Mouse (Mus musculus): ENCODE data around the gene Csnk1g1. TPM values are rescaled to one million over a fixed set of nuclear protein-coding genes. Genes with fewer than 3 reads are reported as not detected.
A peak's percentile ranks its signal among the peaks of the same experiment; 100 is the strongest.

Gene Csnk1g1
- polyA plus RNA-seq, 1 experiment from 2014 or later: 22.3 TPM

DNA sequence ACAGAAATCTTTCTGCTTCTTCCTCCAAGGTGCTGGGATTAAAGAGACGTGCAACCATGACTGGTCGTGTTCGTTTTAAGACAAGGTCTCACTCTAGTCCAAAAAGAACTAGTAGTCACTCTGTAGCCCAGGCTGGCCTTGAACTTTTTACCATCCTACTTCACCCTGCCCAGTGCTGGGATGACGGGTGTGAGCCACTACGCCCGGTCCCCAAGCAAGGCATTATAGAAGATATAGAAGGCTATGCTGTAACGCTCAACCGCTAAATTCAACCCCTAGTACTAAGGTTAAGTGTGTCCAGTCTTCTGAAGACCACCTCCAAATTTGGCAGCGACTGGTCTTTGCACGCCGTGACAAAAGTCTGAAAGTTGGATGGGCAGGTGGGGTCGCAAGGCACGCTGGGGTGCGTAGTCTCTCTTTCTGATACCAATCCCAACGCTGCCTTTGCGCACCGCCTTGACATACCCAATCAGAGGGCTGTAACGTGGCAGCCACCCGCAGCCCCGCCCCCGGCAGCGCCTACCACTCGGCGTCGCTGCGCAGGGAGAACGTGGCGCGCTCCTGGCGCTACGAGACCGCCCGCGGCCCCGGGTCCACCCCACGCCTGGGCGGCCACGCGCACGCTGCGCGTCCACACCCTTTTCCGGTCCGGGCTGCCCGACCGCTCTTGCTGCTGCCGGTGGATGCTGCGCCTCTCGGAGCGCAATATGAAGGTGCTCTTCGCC lies 151.0 kb downstream of the Csnk1g1 start, which contains the start of gene Ppib:
Gene Ppib, plus strand, starts transcription at position 640 of the 725 bp plus-strand sequence.
- Histone ChIP-seq H3K36me3 (peaks cover 24% of the 10 kb centered on the region), H3K4me1 (replicated peaks) (peaks cover 26% of the 10 kb centered on the region), H3K4me2 (peak within 1 kb of the TSS; percentile 83), H3K9ac (peak within 1 kb of the TSS; percentile 93), H3K9me3 (no peaks in the 10 kb centered on the region), H3K27ac (replicated peaks) (peak within 1 kb of the TSS; percentile 89), H3K4me3 (peak within 1 kb of the TSS; percentile 69), H3K27me3 (no peaks in the 10 kb centered on the region)
- peak; percentile 98 for ATAC-seq (ENCODE audit: low read depth)
- WGBS: 1% methylated on average over 51 of the region's 51 CpGs

DNA sequence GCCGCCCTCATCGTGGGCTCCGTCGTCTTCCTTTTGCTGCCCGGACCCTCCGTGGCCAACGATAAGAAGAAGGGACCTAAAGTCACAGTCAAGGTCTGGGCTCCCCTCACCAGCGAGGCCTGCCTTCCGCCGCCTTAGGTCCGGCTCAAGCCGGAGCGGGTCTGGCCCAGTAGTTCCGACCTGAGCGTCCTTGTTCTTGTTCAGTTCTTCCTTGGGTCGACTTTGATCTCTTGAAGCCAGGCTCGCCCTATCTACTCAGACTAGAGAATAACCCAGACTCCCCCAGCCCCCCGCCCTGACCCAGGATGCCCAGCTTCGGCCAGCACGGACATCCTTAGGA lies 151.6 kb downstream of the Csnk1g1 start:
- peak; percentile 79 for ATAC-seq (ENCODE audit: low read depth)
- 0% methylated on average over 20 of the region's 20 CpGs for WGBS
- H3K27ac ChIP-seq (replicated peaks): peak overlapping the region; percentile 89

DNA sequence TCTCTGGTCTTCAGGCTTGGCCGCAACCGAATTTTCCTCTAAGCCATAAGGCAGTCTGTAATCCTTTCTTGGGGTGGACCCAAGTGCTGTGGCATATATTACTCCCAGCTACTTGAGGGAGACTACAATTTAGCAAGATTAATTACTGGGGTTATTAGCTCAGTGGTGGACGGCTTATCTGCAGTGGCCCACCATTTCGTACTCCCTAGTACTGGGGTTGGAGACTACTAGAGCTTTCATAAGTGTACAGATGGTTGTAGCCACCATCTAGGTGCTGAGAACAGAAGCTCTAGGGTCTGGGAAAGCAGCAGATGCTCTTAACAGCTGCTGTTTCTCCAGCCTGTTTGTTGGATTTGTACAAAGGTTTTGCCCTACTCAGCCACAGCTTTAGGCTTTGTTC lies 152.3 kb downstream of the Csnk1g1 start:
- Histone ChIP-seq H3K4me3 (peak overlapping the region; percentile 69), H3K27ac (replicated peaks) (peak overlapping the region; percentile 89), H3K27me3 (no peaks in the 10 kb centered on the region), H3K9ac (peak overlapping the region; percentile 93), H3K9me3 (no peaks in the 10 kb centered on the region), H3K4me1 (replicated peaks) (peaks cover 26% of the 10 kb centered on the region), H3K36me3 (peaks cover 35% of the 10 kb centered on the region), H3K4me2 (peak overlapping the region; percentile 83)
- ATAC-seq (ENCODE audit: low read depth): no peak
- WGBS: 31% methylated on average over 4 of the region's 4 CpGs

More for the DNA sequence above, 151.6 kb downstream of the Csnk1g1 start:
- peak overlapping the region; percentile 69 for H3K4me3 ChIP-seq
- H3K9ac ChIP-seq: peak overlapping the region; percentile 93
- H3K4me2 ChIP-seq: peak overlapping the region; percentile 83
- H3K36me3 ChIP-seq: peaks cover 28% of the 10 kb centered on the region
- no peaks in the 10 kb centered on the region for H3K9me3 ChIP-seq
- peaks cover 26% of the 10 kb centered on the region for H3K4me1 ChIP-seq (replicated peaks)
- no peaks in the 10 kb centered on the region for H3K27me3 ChIP-seq

DNA sequence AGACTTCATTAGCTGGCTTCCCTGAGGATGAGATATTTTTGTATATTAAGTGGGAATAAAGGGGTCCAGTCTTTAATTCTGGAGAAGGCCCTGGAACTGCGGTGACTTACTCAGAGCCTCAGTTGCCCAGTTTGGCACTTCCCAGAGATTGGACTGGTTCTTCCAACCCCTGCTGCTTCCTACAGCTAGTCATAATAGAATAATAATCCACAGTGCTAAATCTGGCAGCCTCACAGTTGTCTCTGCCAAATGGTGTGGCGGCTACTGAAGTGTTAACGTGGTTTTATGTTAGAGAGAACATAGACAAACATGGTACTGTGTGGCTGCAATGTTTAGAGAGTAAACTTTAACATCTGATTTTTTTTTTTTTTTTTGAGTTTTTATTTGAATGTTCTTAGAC lies 152.9 kb downstream of the Csnk1g1 start:
- no peak for ATAC-seq (ENCODE audit: low read depth)
- Histone ChIP-seq H3K4me3 (peak overlapping the region; percentile 69), H3K4me1 (replicated peaks) (peaks cover 26% of the 10 kb centered on the region), H3K9me3 (no peaks in the 10 kb centered on the region), H3K9ac (peak overlapping the region; percentile 93), H3K27me3 (0 out of 2 replicates have a peak, but pooled peaks cover 4% of the 10 kb centered on the region), H3K4me2 (peak overlapping the region; percentile 83), H3K36me3 (peaks cover 42% of the 10 kb centered on the region), H3K27ac (replicated peaks) (peak overlapping the region; percentile 89; the same call in 1 of the 2 replicates)
- whole genome bisulfite sequencing: 81% methylated on average over 3 of the region's 3 CpGs

DNA sequence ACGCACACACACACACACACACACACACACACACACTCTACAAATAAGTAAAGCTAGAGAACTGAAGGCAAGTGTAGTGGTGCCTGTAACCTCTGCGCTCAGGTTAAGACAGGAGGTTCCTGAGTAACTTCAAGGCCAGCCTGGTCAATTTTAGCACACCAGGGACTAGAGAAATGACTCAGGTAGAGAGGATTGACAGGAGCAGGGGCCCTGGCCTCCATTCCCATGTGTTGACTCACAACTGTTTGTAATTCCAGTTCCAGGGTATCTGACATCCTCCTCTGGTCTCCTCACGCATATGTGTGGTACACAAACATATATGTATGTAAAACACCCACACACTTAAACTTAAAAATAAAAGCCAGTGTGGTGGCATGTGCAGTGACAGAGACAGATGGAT lies 154.7 kb downstream of the Csnk1g1 start:
- H3K36me3 ChIP-seq: peaks cover 52% of the 10 kb centered on the region
- H3K9me3 ChIP-seq: no peaks in the 10 kb centered on the region
- H3K27me3 ChIP-seq: peaks cover 22% of the 10 kb centered on the region
- ATAC-seq (ENCODE audit: low read depth): no peak
- H3K4me1 ChIP-seq (replicated peaks): peaks cover 31% of the 10 kb centered on the region
- no peak overlapping the region for H3K4me2 ChIP-seq
- 88% methylated on average over 3 of the region's 3 CpGs for WGBS
- H3K4me3 ChIP-seq: no peak overlapping the region
- H3K27ac ChIP-seq (replicated peaks): no peak overlapping the region
- no peak overlapping the region for H3K9ac ChIP-seq

DNA sequence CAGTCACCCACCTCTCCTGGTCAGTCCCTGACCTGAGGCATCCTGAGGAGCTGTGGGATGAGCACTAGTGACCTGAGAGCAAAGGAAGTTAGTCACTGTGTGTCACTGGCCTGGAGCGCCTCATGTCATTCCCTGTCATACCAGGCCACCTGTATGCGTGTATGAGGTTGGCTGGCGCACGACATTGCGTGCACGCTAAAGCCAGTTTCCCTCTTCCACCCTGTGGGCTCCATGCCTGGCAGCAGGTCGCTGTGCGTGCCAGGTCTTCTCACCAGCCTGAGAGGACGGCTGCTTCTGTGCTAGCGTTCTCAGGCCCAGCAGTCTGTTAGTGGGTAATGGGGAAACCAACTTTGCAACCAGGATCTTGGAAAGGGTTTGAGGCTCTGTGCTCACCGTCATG lies 155.6 kb downstream of the Csnk1g1 start:
- ATAC-seq (ENCODE audit: low read depth): no peak
- peaks cover 52% of the 10 kb centered on the region for H3K36me3 ChIP-seq
- H3K4me2 ChIP-seq: no peak overlapping the region
- peaks cover 34% of the 10 kb centered on the region for H3K4me1 ChIP-seq (replicated peaks)
- no peak overlapping the region for H3K4me3 ChIP-seq
- WGBS: 97% methylated on average over 11 of the region's 11 CpGs
- no peak overlapping the region for H3K9ac ChIP-seq
- H3K27me3 ChIP-seq: peaks cover 31% of the 10 kb centered on the region
- H3K27ac ChIP-seq (replicated peaks): no peak overlapping the region
- no peaks in the 10 kb centered on the region for H3K9me3 ChIP-seq

DNA sequence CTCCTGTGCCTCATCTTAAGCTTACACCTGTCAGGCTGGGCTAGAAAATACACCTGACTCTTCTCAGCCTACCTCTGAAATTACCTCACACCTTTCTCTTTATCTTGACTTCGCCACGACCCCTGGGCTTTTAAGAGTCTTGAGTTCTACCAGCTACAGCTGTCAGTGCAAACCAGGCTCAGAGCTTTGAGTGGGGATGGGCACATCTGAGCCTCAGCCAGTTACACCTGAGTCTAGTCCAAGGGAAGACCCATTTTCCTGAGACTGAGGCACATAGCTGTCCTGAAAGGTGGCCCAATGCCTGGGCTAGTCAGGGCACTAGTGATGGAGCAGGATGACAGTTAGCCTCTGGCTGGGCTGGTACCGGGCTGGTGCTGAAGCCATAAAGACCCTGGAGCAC lies 158.1 kb downstream of the Csnk1g1 start:
- no peak for ATAC-seq (ENCODE audit: low read depth)

DNA sequence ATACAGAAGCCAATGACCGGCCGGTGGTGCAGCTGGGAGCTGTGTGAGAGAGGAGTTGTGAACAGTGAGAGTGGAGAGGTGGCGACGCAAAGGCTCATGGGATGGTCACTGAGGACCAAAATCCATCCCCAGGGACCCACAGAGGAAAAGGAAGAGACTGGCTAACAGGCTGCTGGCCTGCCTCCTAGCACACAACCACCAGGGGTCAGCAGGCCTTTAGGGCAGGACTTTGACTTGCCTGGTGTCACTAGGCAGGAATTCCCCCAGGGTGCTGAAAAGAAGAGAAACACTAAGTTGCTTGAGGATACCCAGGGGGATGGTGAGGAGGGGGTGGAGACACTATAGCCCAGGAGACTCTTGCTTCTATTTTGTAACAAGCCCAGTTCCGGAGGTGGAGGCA lies 158.8 kb downstream of the Csnk1g1 start:
- WGBS: 23% methylated on average over 5 of the region's 5 CpGs
- 0 out of 2 replicates have a peak, but pooled peaks have one; percentile 11 for ATAC-seq (ENCODE audit: low read depth)

More for the DNA sequence above, 158.1 kb downstream of the Csnk1g1 start:
- H3K27ac ChIP-seq (replicated peaks): no peak overlapping the region
- WGBS: 95% methylated on average over 3 of the region's 3 CpGs
- no peaks in the 10 kb centered on the region for H3K9me3 ChIP-seq
- no peak overlapping the region for H3K9ac ChIP-seq
- H3K36me3 ChIP-seq: peaks cover 52% of the 10 kb centered on the region
- no peak overlapping the region for H3K4me3 ChIP-seq
- H3K4me2 ChIP-seq: no peak overlapping the region
- peaks cover 47% of the 10 kb centered on the region for H3K27me3 ChIP-seq
- H3K4me1 ChIP-seq (replicated peaks): peaks cover 24% of the 10 kb centered on the region

DNA sequence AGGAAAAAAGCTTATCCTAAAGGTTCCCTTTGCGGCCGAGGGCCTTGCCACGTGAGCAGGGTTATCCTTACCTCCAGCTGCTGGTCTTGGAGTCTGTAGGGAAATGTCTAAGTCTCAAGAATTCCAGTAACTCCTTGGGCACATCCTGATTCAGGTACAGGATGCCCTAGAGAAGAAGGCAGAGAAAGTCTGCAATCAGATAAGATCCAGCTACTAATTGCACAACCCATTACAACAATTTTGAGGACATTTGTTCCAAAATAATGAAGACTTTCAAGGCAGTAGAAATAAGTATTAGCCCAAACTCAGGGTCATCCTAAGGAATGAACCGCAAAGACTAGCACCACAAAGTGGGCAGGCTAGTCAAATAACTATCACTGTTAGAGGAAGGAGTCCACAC lies 159.3 kb downstream of the Csnk1g1 start:
- Histone ChIP-seq H3K9me3 (no peaks in the 10 kb centered on the region), H3K9ac (no peak overlapping the region), H3K27ac (replicated peaks) (no peak overlapping the region), H3K4me3 (0 out of 2 replicates have a peak overlapping the region, but pooled peaks have one; percentile 47), H3K4me1 (replicated peaks) (peaks cover 18% of the 10 kb centered on the region), H3K27me3 (peaks cover 47% of the 10 kb centered on the region), H3K36me3 (peaks cover 43% of the 10 kb centered on the region), H3K4me2 (no peak overlapping the region)
- 66% methylated on average over 4 of the region's 4 CpGs for WGBS
- no peak for ATAC-seq (ENCODE audit: low read depth)

More for the DNA sequence above, 158.8 kb downstream of the Csnk1g1 start:
- Histone ChIP-seq H3K27ac (replicated peaks) (no peak overlapping the region), H3K4me2 (no peak overlapping the region), H3K4me1 (replicated peaks) (peaks cover 18% of the 10 kb centered on the region), H3K9me3 (no peaks in the 10 kb centered on the region), H3K9ac (no peak overlapping the region), H3K4me3 (no peak overlapping the region), H3K36me3 (peaks cover 48% of the 10 kb centered on the region), H3K27me3 (peaks cover 47% of the 10 kb centered on the region)

DNA sequence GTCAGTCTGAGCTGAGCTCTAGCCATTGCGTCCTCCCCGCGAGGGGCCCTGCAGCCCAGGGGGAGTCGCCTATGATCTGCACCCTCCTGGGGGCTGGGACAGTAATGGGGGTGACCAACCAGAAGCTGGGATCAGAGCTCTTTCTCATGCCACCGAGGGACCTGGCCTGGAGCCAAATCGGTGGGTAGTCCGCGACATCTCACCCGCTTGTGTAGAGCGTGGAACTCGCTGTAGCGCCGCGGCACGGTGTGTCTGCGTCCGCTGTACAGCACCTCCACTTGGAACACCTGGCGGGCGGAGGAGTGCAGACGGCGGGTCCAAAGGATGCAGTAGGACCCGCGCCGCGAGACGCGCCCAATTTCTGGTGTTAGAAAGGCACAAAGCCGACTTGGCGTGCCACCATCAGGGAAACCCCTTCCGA lies 160.3 kb downstream of the Csnk1g1 start:
- under 1% methylated on average over 30 of the region's 30 CpGs for WGBS
- H3K4me1 ChIP-seq (replicated peaks): peaks cover 18% of the 10 kb centered on the region
- H3K27me3 ChIP-seq: peaks cover 47% of the 10 kb centered on the region
- H3K27ac ChIP-seq (replicated peaks): no peak overlapping the region
- H3K4me2 ChIP-seq: peak overlapping the region; percentile 86
- peak overlapping the region; percentile 63 for H3K9ac ChIP-seq
- peak overlapping the region; percentile 47 for H3K4me3 ChIP-seq
- peaks cover under 1% of the 10 kb centered on the region; the same call in 1 of the 2 replicates for H3K9me3 ChIP-seq
- H3K36me3 ChIP-seq: peaks cover 34% of the 10 kb centered on the region
- peak; percentile 76; the same call in 1 of the 2 replicates for ATAC-seq (ENCODE audit: low read depth)

DNA sequence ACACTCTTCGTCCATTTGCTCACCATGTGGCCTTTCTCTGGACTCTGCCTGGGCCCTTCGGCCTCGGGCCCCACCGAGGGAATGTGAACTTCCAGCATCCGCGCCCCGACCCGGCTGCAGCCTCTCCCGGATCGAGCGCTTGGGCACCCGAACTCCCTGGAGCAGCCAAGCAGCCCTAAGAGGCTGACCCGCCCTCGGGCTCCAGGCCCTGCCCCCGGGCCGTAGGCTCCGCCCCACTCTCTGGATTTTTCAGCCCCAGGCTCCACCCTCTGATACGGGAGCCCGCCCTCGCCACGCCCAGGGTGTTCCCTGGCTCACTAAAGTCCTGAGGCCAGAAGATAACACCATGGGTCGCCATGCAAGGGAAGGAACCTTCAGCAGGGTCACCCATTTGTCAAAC lies 160.9 kb downstream of the Csnk1g1 start, which contains the start of gene Snx22:
Gene Snx22, minus strand, starts transcription at position 137 of the 400 bp plus-strand sequence.
- peak within 1 kb of the TSS; percentile 86 for H3K4me2 ChIP-seq
- H3K36me3 ChIP-seq: peaks cover 28% of the 10 kb centered on the region
- peak; percentile 76 for ATAC-seq (ENCODE audit: low read depth)
- H3K9ac ChIP-seq: peak within 1 kb of the TSS; percentile 63
- H3K4me3 ChIP-seq: peak within 1 kb of the TSS; percentile 47
- peaks cover 18% of the 10 kb centered on the region for H3K4me1 ChIP-seq (replicated peaks)
- under 1% methylated on average over 22 of the region's 22 CpGs for WGBS
- H3K9me3 ChIP-seq: peaks cover 6% of the 10 kb centered on the region; the same call in 1 of the 2 replicates
- peaks cover 47% of the 10 kb centered on the region for H3K27me3 ChIP-seq
- no peak within 1 kb of the TSS for H3K27ac ChIP-seq (replicated peaks)

DNA sequence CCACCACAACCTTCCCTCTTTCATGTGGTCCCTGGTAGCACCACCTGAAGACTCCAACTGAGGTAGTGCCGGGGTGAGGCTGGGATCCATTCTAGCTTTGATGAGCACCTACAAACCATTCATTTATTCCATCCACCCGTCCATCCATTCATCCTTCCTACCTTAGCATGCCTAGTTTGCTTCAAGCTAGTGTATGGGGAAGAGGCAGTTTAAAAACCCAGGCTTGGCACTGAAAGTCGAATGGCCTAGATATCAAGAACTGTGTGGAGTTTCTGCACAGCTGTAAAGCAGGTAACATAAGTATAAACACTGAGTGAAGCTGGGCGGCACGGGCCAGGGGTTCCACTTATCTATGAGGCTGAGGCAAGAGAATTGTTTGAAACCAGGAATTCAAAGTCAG lies 161.4 kb downstream of the Csnk1g1 start:
- Histone ChIP-seq H3K27me3 (peaks cover 47% of the 10 kb centered on the region), H3K4me1 (replicated peaks) (peaks cover 18% of the 10 kb centered on the region), H3K4me3 (no peak overlapping the region; the same call in 1 of the 2 replicates), H3K9ac (no peak overlapping the region), H3K4me2 (peak overlapping the region; percentile 86; the same call in 1 of the 2 replicates), H3K9me3 (peaks cover 6% of the 10 kb centered on the region; the same call in 1 of the 2 replicates), H3K27ac (replicated peaks) (no peak overlapping the region), H3K36me3 (peaks cover 25% of the 10 kb centered on the region)
- no peak for ATAC-seq (ENCODE audit: low read depth)
- 95% methylated on average over 5 of the region's 5 CpGs for WGBS

All from neural tube, embryonic 13.5 days (tissue).